ENCODE assay signal across 8 mouse cellular contexts in genomic region chr15:79546410-79547288, GRCm38 (mm10). TPM values are rescaled to one million over a fixed set of nuclear protein-coding genes. Genes with fewer than 3 reads are reported as not detected.
DNase-seq lines count a peak whose midpoint lies in the region; ATAC-seq and TF ChIP-seq lines count a peak whose summit lies in the region.

Gene Ddx17, minus strand, starts transcription at chr15:79546741.

- 3% methylated on average over 84 of the region's 84 CpGs for WGBS in forebrain, embryonic 10.5 days
- WGBS in heart, embryonic 15.5 days = 2% methylated on average over 84 of the region's 84 CpGs
- 4% methylated on average over 84 of the region's 84 CpGs for WGBS in liver, embryonic 14.5 days (ENCODE audit: insufficient replicate concordance)
- WGBS in neural tube, embryonic 11.5 days = 1% methylated on average over 84 of the region's 84 CpGs
- 2% methylated on average over 83 of the region's 84 CpGs for WGBS in stomach, postnatal 0 days

- TF ChIP-seq CTCF in liver, embryonic 14.5 days (IDR thresholded peaks at IDR 0.05; ENCODE audit: low read depth) = no peak
- no peak for TF ChIP-seq CTCF in stomach, postnatal 0 days (IDR thresholded peaks at IDR 0.05; ENCODE audit: low read depth)

- H3K4me2 ChIP-seq in heart, embryonic 15.5 days = peak within 1 kb of the TSS; percentile 74
- peak within 1 kb of the TSS; percentile 87 for H3K4me2 ChIP-seq in liver, embryonic 14.5 days (ENCODE audit: low read depth)
- peak within 1 kb of the TSS; percentile 71 for H3K4me2 ChIP-seq in neural tube, embryonic 11.5 days (ENCODE audit: low read depth)
- peak within 1 kb of the TSS; percentile 62 for H3K4me2 ChIP-seq in stomach, postnatal 0 days (replicated peaks; ENCODE audit: low read depth)

- peak; percentile 90 for DNase-seq in c-Kit-negative CD71-positive TER-119-positive erythroid progenitor cells, embryonic 14.5 days (ENCODE audit: low read depth, low spot score)
- DNase-seq in forebrain, embryonic 10.5 days (ENCODE audit: extremely low spot score, low spot score) = peak; percentile 99
- DNase-seq in kidney, postnatal 25 days = peak; percentile 97
- DNase-seq in liver, embryonic 14.5 days (ENCODE audit: low read depth in 3 of 3, low spot score in 3 of 3) = peak; percentile 89 to 91 (median 91)
- peak; percentile 99 for DNase-seq in neural tube, embryonic 11.5 days (ENCODE audit: low spot score)
- peak; percentile 98 for DNase-seq in stomach, postnatal 0 days (ENCODE audit: low spot score)

- H3K36me3 ChIP-seq in forebrain, embryonic 10.5 days (replicated peaks) = peaks cover 34% of the 10 kb centered on the region
- peaks cover 27% of the 10 kb centered on the region for H3K36me3 ChIP-seq in heart, embryonic 15.5 days
- peaks cover 27% of the 10 kb centered on the region for H3K36me3 ChIP-seq in liver, embryonic 14.5 days (replicated peaks; ENCODE audit: control insufficient read depth, insufficient read depth, low read depth)
- peaks cover 13% of the 10 kb centered on the region for H3K36me3 ChIP-seq in neural tube, embryonic 11.5 days (ENCODE audit: control insufficient read depth, insufficient read depth, low read length)
- peaks cover 4% of the 10 kb centered on the region for H3K36me3 ChIP-seq in stomach, postnatal 0 days (ENCODE audit: control insufficient read depth, insufficient read depth, low read length)

- peaks cover 8% of the 10 kb centered on the region; the same call in 1 of the 2 replicates for H3K27me3 ChIP-seq in forebrain, embryonic 10.5 days (ENCODE audit: poor library complexity, severe bottlenecking)
- H3K27me3 ChIP-seq in heart, embryonic 15.5 days = 0 out of 2 replicates have a peak, but pooled peaks cover 5% of the 10 kb centered on the region
- H3K27me3 ChIP-seq in liver, embryonic 14.5 days (ENCODE audit: control insufficient read depth, insufficient read depth, low read length) = no peaks in the 10 kb centered on the region
- no peaks in the 10 kb centered on the region for H3K27me3 ChIP-seq in neural tube, embryonic 11.5 days (ENCODE audit: control insufficient read depth, insufficient read depth, low read length)
- H3K27me3 ChIP-seq in stomach, postnatal 0 days (ENCODE audit: control insufficient read depth, insufficient read depth, low read length) = no peaks in the 10 kb centered on the region

- H3K27ac ChIP-seq in forebrain, embryonic 10.5 days = peak within 1 kb of the TSS; percentile 99
- H3K27ac ChIP-seq in heart, embryonic 15.5 days = peak within 1 kb of the TSS; percentile 97
- H3K27ac ChIP-seq in liver, embryonic 14.5 days = peak within 1 kb of the TSS; percentile 76
- peak within 1 kb of the TSS; percentile 94 for H3K27ac ChIP-seq in neural tube, embryonic 11.5 days (ENCODE audit: low read depth, low read length)
- H3K27ac ChIP-seq in stomach, postnatal 0 days (replicated peaks) = peak within 1 kb of the TSS; percentile 99

- TF ChIP-seq EP300 in liver, embryonic 14.5 days (IDR thresholded peaks at IDR 0.05; ENCODE audit: low read depth) = peak; percentile 82
- peak; percentile 95 for TF ChIP-seq EP300 in stomach, postnatal 0 days (optimal IDR thresholded peaks at IDR 0.05)

- ATAC-seq in CD4-positive, CD25-positive, alpha-beta regulatory T cell, adult 4 months = peak; percentile 91
- ATAC-seq in heart, embryonic 15.5 days (replicated peaks; ENCODE audit: insufficient number of reproducible peaks, insufficient read depth, low FRiP score, low read depth) = peak; percentile 97
- peak; percentile 93 for ATAC-seq in liver, embryonic 14.5 days (ENCODE audit: insufficient read depth)
- ATAC-seq in neural tube, embryonic 11.5 days (ENCODE audit: insufficient read depth, low FRiP score, low TSS enrichment) = peak; percentile 96
- peak; percentile 98 for ATAC-seq in stomach, postnatal 0 days (ENCODE audit: low FRiP score, low TSS enrichment)

- peaks cover 34% of the 10 kb centered on the region for H3K4me1 ChIP-seq in forebrain, embryonic 10.5 days
- peaks cover 23% of the 10 kb centered on the region for H3K4me1 ChIP-seq in heart, embryonic 15.5 days (replicated peaks)
- peaks cover 6 to 14% of the 10 kb centered on the region in 2 experiments for H3K4me1 ChIP-seq in liver, embryonic 14.5 days (replicated peaks; ENCODE audit: control insufficient read depth in 2 of 2, insufficient read depth in 2 of 2, low read length in 1 of 2)
- peaks cover 9% of the 10 kb centered on the region for H3K4me1 ChIP-seq in neural tube, embryonic 11.5 days (ENCODE audit: control insufficient read depth, insufficient read depth, low read length)
- peaks cover 2% of the 10 kb centered on the region; the same call in 1 of the 2 replicates for H3K4me1 ChIP-seq in stomach, postnatal 0 days (replicated peaks; ENCODE audit: control insufficient read depth, insufficient read depth)

- no peaks in the 10 kb centered on the region for H3K9me3 ChIP-seq in forebrain, embryonic 10.5 days
- H3K9me3 ChIP-seq in heart, embryonic 15.5 days (replicated peaks) = no peaks in the 10 kb centered on the region
- H3K9me3 ChIP-seq in liver, embryonic 14.5 days (ENCODE audit: control insufficient read depth, low read length) = no peaks in the 10 kb centered on the region
- H3K9me3 ChIP-seq in neural tube, embryonic 11.5 days (ENCODE audit: control insufficient read depth, low read length) = no peaks in the 10 kb centered on the region
- no peaks in the 10 kb centered on the region for H3K9me3 ChIP-seq in stomach, postnatal 0 days (ENCODE audit: control insufficient read depth, low read length)

- H3K4me3 ChIP-seq in forebrain, embryonic 10.5 days = peak within 1 kb of the TSS; percentile 76
- H3K4me3 ChIP-seq in heart, embryonic 15.5 days = peak within 1 kb of the TSS; percentile 79
- H3K4me3 ChIP-seq in liver, embryonic 14.5 days (ENCODE audit: insufficient read depth in 1 of 2, low read depth in 2 of 2, low read length in 2 of 2) = peak within 1 kb of the TSS; percentile 73 to 83
- peak within 1 kb of the TSS; percentile 93 for H3K4me3 ChIP-seq in neural tube, embryonic 11.5 days (ENCODE audit: low read depth, low read length)
- peak within 1 kb of the TSS; percentile 96 for H3K4me3 ChIP-seq in stomach, postnatal 0 days (ENCODE audit: low read depth, low read length)

- H3K9ac ChIP-seq in heart, embryonic 15.5 days = peak within 1 kb of the TSS; percentile 93
- H3K9ac ChIP-seq in liver, embryonic 14.5 days (replicated peaks) = peak within 1 kb of the TSS; percentile 83
- peak within 1 kb of the TSS; percentile 99 for H3K9ac ChIP-seq in neural tube, embryonic 11.5 days (ENCODE audit: low read length)
- peak within 1 kb of the TSS; percentile 98 for H3K9ac ChIP-seq in stomach, postnatal 0 days (ENCODE audit: low read length)

RNA-seq across cellular contexts. Expression of gene Ddx17, which starts in this region (rescaled TPM):
- 10 to 100 TPM; 28.9 to 39.9 TPM for polyA plus RNA-seq in CD4-positive, CD25-positive, alpha-beta regulatory T cell, adult 4 months (2017; shearing (Covaris generic))
- 43.7 and 48.9 TPM in 2 replicates for polyA plus RNA-seq in forebrain, embryonic 10.5 days (2016; fragmentation: Nextera tagmentation; extraction: Ambion mirVana)
- 28.5 and 34.2 TPM in 2 replicates for polyA plus RNA-seq in heart, embryonic 15.5 days (2015; fragmentation: Nextera tagmentation; extraction: Ambion mirVana)
- 71.4 and 104 TPM in 2 replicates for polyA plus RNA-seq in liver, embryonic 14.5 days (2012; rRNA removed)
- polyA plus RNA-seq in liver, embryonic 14.5 days (2014; fragmentation: Nextera tagmentation; extraction: Ambion mirVana) = 13.9 and 19.0 TPM in 2 replicates
- polyA plus RNA-seq in neural tube, embryonic 11.5 days (2014; fragmentation: Nextera tagmentation; extraction: Ambion mirVana) = 87.0 and 88.8 TPM in 2 replicates
- polyA plus RNA-seq in stomach, postnatal 0 days (2015; fragmentation: Nextera tagmentation; extraction: Ambion mirVana) = 15.5 and 17.1 TPM in 2 replicates

Comparison
In these comparisons a context has a peak if more than half of its experiments do, and no peak if none do; other contexts are left out.
1. Peak in every context shown above with its lines: DNase-seq, ATAC-seq, H3K4me3 ChIP-seq and H3K27ac ChIP-seq.